Mouse (Mus musculus) midbrain, embryonic 15.5 days (tissue): ENCODE results near the gene Jmjd1c. TPM values are rescaled to one million over a fixed set of nuclear protein-coding genes. Genes with fewer than 3 reads are reported as not detected.
A peak's percentile ranks its signal among the peaks of the same experiment; 100 is the strongest.

Source experiments
- ATAC-seq: fragments of 200-750 bp; cut with Nextera tagmentation; replicated peaks from 2 replicates; pipeline ENCODE4 v1.8.0; 2017; ENCODE audit warnings: moderate TSS enrichment
- H3K27ac ChIP-seq: fragments of 300-500 bp; sonication (generic); 2 replicates; pipeline ENCODE4 v1.5.1; 2015; ENCODE audit warnings: mild to moderate bottlenecking, inconsistent platforms
- H3K27me3 ChIP-seq: fragments of 300-500 bp; sonication (generic); replicated peaks from 2 replicates; pipeline ENCODE4 v1.6.1; 2015; ENCODE audit warnings: inconsistent platforms
- H3K36me3 ChIP-seq: fragments of 300-500 bp; sonication (generic); replicated peaks from 2 replicates; pipeline ENCODE4 v1.6.1; 2015; ENCODE audit warnings: inconsistent platforms
- H3K4me1 ChIP-seq: fragments of 300-500 bp; sonication (generic); 2 replicates; pipeline ENCODE4 v1.6.1; 2015; ENCODE audit warnings: inconsistent platforms
- H3K4me2 ChIP-seq: fragments of 300-500 bp; sonication (generic); 2 replicates; pipeline ENCODE4 v1.6.1; 2015; ENCODE audit warnings: inconsistent platforms, mild to moderate bottlenecking, moderate library complexity
- H3K4me3 ChIP-seq: fragments of 300-500 bp; sonication (generic); 2 replicates; pipeline ENCODE4 v1.5.1; 2015; ENCODE audit warnings: mild to moderate bottlenecking, inconsistent platforms
- H3K9ac ChIP-seq: fragments of 300-500 bp; sonication (generic); 2 replicates; pipeline ENCODE4 v1.6.1; 2015; ENCODE audit warnings: mild to moderate bottlenecking, inconsistent platforms
- H3K9me3 ChIP-seq: fragments of 300-500 bp; sonication (generic); 2 replicates; pipeline ENCODE4 v1.6.1; 2016; ENCODE audit warnings: inconsistent platforms
- WGBS: fragments of 180-500 bp; shearing (Covaris S2); methylation state at CpG from one replicate; pipeline ENCODE4 v1.1.7; 2015; ENCODE audit warnings: mixed read lengths; 5-methylcytosine and 5-hydroxymethylcytosine counted together
- polyA plus RNA-seq: library from polyadenylated mRNA; unstranded; fragments of >200 nt; fragmentation: Nextera tagmentation; extraction: Ambion mirVana; gene quantifications from 2 replicates; pipeline ENCODE4 v1.2.1, GENCODE M21; 2015

Gene Jmjd1c
- polyA plus RNA-seq, 1 experiment from 2014 or later = 53.8 TPM

DNA sequence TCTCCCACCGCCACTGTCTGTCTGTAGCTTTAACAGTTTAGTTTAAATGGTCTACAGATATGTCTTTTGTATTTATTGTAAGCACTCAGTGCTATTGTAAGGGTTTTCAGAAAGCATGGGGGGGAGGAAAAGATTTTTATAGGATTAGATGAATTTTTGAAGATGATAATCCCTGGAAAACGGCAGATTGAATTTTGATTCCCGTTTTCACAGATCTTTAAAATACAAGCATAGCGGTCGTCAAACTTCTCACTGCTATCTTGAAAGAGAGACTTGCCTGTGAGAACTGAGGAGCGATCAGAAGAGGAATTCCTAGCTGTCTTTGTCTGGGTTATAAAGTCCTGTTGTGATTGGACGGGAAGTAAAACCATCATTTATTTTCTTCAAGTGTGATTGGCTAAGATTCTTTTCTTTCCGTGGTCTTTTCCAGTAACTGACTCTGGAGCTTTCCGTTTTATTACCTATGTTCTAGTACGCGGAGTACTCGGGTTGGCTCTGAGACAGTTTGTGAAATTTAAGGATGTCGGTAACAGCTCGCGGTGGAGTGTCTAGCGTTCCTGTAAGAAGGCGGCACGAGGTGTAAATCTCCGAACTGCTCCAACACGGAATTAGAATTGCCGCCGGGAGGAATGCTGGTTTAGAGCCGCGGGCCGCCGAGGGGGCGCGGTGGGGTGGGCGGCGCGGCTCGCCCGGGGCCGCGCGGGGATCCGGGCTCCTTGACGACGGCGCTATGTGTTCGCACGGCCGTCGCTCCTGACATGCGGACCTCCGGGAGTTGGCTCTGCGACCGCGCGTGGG, 30.3 kb downstream of the Jmjd1c start:
- WGBS = under 1% methylated on average over 50 of the region's 50 CpGs
- peak; percentile 75 for ATAC-seq

DNA sequence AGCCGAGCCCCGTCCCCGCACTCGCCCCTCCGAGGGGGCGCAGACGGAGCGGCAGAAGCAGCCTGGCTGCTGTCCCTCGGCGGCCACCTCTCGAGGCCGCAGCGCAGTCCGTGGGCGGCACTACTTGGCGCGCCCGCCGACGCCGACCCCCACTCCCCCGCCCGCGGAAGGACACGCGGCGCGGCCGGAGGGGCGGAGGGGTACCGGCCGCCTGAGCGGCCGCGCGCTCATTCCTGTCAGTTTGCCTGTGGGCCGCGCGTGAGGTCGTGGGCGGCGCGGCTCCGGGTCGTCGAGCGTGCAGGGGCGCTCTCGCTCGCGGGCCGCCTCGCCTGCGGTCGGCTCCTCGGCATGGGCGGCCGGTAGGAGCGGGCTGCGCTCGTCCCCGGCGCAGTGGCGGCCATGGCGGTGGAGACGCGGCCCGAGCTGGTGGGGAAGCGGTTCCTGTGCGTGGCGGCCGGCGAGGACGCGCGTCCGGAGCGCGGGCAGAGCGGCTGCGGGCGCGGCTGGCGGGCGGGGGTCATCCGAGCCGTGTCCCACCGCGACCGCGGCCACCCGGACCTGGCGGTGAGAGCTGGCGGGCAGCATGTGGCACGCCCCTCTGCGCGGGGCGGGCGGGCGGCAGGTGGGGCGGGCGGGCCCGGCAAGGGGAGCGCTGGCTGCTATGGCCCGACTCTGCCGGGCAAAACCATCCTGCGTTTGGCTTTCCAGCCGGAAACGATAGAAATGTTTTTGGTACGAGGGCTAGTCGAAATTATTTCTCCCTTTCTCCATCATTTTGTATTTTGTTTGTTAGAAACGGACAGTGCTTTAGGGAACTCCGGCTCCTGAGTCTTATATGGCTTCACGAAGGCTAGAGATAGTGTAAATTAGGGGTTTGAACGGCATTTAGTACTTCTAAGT, 31.2 kb downstream of the Jmjd1c start:
- Histone ChIP-seq H3K4me1 (peaks cover 27% of the 10 kb centered on the region), H3K27ac (peak overlapping the region; percentile 86), H3K4me2 (peak overlapping the region; percentile 88), H3K27me3 (no peaks in the 10 kb centered on the region), H3K9ac (peak overlapping the region; percentile 74), H3K4me3 (peak overlapping the region; percentile 57), H3K36me3 (no peaks in the 10 kb centered on the region), H3K9me3 (no peaks in the 10 kb centered on the region)
- ATAC-seq = peak; percentile 84
- under 1% methylated on average over 115 of the region's 115 CpGs for WGBS

More for the DNA sequence above, 30.3 kb downstream of the Jmjd1c start:
- Histone ChIP-seq H3K4me1 (peaks cover 26% of the 10 kb centered on the region), H3K9ac (peak overlapping the region; percentile 74), H3K9me3 (no peaks in the 10 kb centered on the region), H3K36me3 (no peaks in the 10 kb centered on the region), H3K27me3 (no peaks in the 10 kb centered on the region), H3K4me3 (peak overlapping the region; percentile 57), H3K4me2 (peak overlapping the region; percentile 88), H3K27ac (peak overlapping the region; percentile 86)

DNA sequence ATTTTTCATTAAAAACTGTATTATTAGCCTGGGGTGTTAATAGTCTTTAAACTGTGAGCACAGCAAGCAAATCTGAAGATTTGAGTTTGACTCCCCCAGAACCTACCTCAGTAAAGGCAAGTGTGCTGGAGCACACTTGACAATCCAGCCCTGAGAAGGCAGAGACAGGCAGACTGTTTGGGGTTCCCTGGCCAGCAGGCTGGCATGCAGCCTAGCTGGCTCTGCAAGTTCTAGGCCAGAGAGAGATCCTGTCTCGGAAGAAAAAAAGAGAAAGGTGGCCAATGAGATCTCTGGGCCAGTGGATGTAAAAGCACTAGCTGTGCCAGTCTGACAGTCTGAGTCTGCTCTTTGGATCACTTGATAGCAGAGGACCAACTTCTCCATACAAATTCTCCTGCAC, 33.6 kb downstream of the Jmjd1c start:
- Histone ChIP-seq H3K4me2 (no peak overlapping the region), H3K9me3 (no peaks in the 10 kb centered on the region), H3K4me3 (no peak overlapping the region), H3K9ac (no peak overlapping the region), H3K4me1 (peaks cover 27% of the 10 kb centered on the region), H3K27ac (no peak overlapping the region), H3K36me3 (no peaks in the 10 kb centered on the region), H3K27me3 (no peaks in the 10 kb centered on the region)
- 35% methylated on average over 1 of the region's 1 CpGs for WGBS
- ATAC-seq = no peak

DNA sequence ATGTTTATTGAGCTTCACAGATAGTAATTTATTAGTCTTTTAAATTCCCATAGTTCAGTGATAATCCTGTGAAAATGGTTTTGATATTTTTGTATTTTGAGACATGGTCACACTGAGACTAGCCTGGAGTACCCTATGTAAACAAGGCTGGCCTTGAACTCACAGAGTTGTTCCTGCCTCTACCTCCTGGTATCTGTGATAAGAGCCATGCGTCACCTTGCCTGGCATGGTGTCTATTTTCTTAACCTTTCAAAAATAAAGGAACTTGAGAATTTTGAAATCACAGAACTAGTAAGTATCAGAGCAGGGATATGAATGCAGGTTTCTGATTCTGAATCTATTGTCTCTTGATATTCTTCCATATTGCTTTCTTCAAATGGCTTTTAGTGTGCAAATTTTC, 35.8 kb downstream of the Jmjd1c start:
- no peak for ATAC-seq
- no peaks in the 10 kb centered on the region for H3K36me3 ChIP-seq
- WGBS = 87% methylated on average over 1 of the region's 1 CpGs
- H3K9ac ChIP-seq = no peak overlapping the region
- H3K4me3 ChIP-seq = no peak overlapping the region
- H3K9me3 ChIP-seq = no peaks in the 10 kb centered on the region
- H3K27ac ChIP-seq = no peak overlapping the region
- no peaks in the 10 kb centered on the region for H3K27me3 ChIP-seq
- no peak overlapping the region for H3K4me2 ChIP-seq
- peaks cover 17% of the 10 kb centered on the region for H3K4me1 ChIP-seq

DNA sequence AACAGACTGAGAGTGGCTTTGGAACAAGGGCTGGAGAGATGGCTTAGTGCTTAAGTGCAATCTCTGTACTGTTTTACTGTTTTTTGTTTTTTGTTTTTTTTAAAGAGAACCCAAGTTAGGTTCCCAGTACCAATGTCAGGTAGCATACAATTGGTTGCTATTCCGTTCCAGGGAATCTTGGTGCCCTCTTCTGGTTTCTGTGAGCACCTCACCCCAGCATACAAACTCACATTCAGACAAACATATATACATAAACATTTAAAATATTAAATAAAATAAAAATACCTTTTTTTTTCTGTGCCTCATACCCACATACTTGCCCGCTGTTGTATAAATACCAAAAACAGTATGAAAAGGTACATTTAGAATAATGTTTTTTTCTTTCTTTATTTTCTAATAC, 38.4 kb downstream of the Jmjd1c start:
- no peaks in the 10 kb centered on the region for H3K9me3 ChIP-seq
- H3K4me3 ChIP-seq = no peak overlapping the region
- 90% methylated on average over 2 of the region's 2 CpGs for WGBS
- no peak overlapping the region for H3K4me2 ChIP-seq
- no peak overlapping the region for H3K27ac ChIP-seq
- no peak for ATAC-seq
- H3K9ac ChIP-seq = no peak overlapping the region
- H3K27me3 ChIP-seq = no peaks in the 10 kb centered on the region
- peaks cover 6% of the 10 kb centered on the region for H3K4me1 ChIP-seq
- no peaks in the 10 kb centered on the region for H3K36me3 ChIP-seq

DNA sequence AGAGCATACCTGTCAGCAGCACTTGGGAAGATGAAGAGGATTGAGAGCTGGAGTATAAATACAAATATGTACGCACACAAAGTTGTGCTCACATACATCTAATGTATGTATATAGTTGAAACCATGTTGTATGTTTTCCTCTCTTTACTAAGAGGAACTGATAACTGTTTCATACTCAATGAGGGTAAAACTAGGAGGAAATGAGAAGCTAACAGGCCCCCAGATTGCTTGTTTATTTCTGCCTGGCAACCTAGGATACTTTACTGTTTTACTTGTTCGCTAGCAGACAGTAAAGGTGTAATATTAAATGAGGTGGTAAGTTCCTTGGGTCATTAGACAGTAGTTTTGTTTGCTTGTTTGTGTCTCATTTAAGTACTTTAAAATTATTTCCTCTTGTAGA, 41.5 kb downstream of the Jmjd1c start:
- H3K4me2 ChIP-seq = no peak overlapping the region
- H3K27me3 ChIP-seq = no peaks in the 10 kb centered on the region
- no peak overlapping the region for H3K27ac ChIP-seq
- no peaks in the 10 kb centered on the region for H3K9me3 ChIP-seq
- H3K4me3 ChIP-seq = no peak overlapping the region
- 95% methylated on average over 2 of the region's 2 CpGs for WGBS
- no peaks in the 10 kb centered on the region for H3K36me3 ChIP-seq
- no peaks in the 10 kb centered on the region for H3K4me1 ChIP-seq
- H3K9ac ChIP-seq = no peak overlapping the region
- ATAC-seq = no peak

DNA sequence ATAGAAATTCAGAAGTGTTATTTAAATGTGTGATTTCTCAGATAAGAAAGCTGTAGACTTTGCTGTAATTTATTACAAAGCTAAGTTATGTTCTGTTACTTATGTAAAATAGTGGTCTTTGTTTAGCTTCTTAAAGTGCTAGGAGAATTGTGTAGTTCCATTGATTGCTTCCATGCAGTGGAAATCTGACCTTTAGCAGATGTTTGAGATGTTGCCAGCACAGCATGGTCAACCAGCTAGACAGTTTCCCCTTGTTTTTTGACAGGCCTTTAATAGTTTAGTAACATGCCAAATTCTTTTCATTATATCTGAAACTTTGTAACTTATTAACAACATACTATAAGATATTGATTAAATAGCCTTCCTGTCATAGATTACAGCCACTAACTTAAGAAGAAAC, 47.7 kb downstream of the Jmjd1c start:
- no peak overlapping the region for H3K27ac ChIP-seq
- no peak overlapping the region for H3K4me2 ChIP-seq
- H3K4me3 ChIP-seq = no peak overlapping the region
- no peak overlapping the region for H3K9ac ChIP-seq
- H3K4me1 ChIP-seq = peaks cover 3% of the 10 kb centered on the region; the same call in 1 of the 2 replicates
- H3K27me3 ChIP-seq = no peaks in the 10 kb centered on the region
- no peak for ATAC-seq
- H3K9me3 ChIP-seq = no peaks in the 10 kb centered on the region
- no peaks in the 10 kb centered on the region for H3K36me3 ChIP-seq

DNA sequence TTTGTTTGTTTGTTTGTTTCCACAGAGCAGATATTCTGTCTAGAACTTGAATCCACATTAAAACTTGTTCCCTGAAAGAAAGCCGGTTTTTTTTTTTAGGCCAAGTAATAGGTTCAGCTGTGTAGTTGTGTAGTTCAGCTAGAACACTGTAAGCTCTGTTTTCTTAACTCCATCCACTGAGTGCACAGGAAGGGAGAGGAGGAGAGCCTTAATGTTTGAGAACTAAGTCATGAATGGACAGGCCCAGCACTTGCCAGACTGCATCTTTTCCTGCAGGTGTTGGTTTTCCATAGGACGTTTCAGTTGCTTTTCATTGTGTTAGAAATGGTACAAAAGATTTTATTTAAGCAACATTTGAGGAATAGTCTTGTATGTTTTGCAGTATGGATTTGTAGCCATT, 48.3 kb downstream of the Jmjd1c start:
- Histone ChIP-seq H3K4me3 (no peak overlapping the region), H3K36me3 (no peaks in the 10 kb centered on the region), H3K27ac (no peak overlapping the region), H3K9ac (no peak overlapping the region), H3K4me1 (peaks cover 3% of the 10 kb centered on the region; the same call in 1 of the 2 replicates), H3K27me3 (no peaks in the 10 kb centered on the region), H3K9me3 (no peaks in the 10 kb centered on the region), H3K4me2 (no peak overlapping the region)
- 67% methylated on average over 2 of the region's 2 CpGs for WGBS
- ATAC-seq = no peak

DNA sequence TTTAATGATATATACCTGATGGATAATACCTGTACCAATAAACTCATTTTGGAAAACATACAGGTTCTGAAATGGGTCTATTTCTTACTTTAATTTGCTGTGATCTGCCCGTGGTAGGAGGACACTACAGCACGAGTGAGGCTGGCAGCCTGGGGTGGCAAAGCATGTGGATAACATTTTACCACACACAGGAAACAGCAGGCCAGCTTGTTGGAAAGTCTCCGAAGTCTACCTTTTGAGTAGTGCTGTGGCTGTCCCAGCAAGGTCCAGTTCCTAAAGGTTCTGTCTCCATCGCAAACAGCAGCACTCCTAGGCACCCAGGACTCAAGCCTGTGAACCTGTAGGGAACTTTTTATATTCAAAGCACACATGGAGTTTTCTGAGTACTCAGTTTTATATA, 49.7 kb downstream of the Jmjd1c start:
- ATAC-seq = no peak
- H3K4me2 ChIP-seq = no peak overlapping the region
- H3K36me3 ChIP-seq = no peaks in the 10 kb centered on the region
- no peaks in the 10 kb centered on the region for H3K9me3 ChIP-seq
- peaks cover 3% of the 10 kb centered on the region; the same call in 1 of the 2 replicates for H3K4me1 ChIP-seq
- H3K27me3 ChIP-seq = no peaks in the 10 kb centered on the region
- no peak overlapping the region for H3K9ac ChIP-seq
- 92% methylated on average over 4 of the region's 4 CpGs for WGBS
- no peak overlapping the region for H3K27ac ChIP-seq
- H3K4me3 ChIP-seq = no peak overlapping the region

DNA sequence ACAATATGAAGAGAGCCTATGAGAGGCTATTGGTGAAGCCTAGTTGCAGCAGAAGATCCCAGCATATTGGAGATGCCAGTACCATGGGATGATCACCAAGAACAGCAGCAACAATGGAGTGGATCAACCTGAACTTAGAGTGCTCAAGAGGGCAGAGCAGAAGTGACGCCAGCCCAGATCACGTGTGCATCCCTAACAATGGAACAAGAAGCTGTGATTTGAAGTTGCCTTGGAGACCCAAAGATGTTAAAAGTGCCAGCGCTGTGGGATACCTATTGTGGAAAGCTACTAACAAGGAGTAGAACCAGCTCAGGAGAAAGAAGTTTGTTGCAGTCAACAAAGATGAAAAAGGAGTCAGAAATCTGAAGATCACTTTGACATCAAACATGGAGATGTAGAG, 55.8 kb downstream of the Jmjd1c start:
- no peak overlapping the region for H3K4me2 ChIP-seq
- no peak overlapping the region for H3K27ac ChIP-seq
- no peak overlapping the region for H3K4me3 ChIP-seq
- no peak for ATAC-seq
- no peaks in the 10 kb centered on the region for H3K36me3 ChIP-seq
- H3K4me1 ChIP-seq = peaks cover 4% of the 10 kb centered on the region
- H3K27me3 ChIP-seq = no peaks in the 10 kb centered on the region
- no peak overlapping the region for H3K9ac ChIP-seq
- H3K9me3 ChIP-seq = no peaks in the 10 kb centered on the region
- 92% methylated on average over 3 of the region's 3 CpGs for WGBS

DNA sequence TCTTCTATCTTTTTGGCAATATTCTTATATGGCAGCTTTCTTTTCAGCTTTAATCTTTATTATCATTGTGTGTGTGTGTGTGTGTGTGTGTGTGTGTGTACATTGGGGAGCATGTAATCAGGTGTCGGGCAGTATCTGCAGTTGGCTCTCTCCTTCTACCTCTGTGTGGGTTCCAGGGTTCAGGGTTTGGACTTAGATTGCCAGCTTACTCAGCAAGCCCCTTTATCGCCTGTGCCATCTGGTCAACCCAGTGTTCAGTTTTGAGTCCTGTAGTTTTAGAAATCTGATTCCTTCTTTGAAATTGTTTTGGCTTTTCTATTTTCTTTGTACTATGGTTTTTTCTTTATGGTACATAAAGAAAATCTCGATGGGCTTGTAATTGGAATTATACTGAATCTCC, 58.7 kb downstream of the Jmjd1c start:
- WGBS = 93% methylated on average over 3 of the region's 3 CpGs
- no peak for ATAC-seq
- H3K4me1 ChIP-seq = peaks cover 2% of the 10 kb centered on the region; the same call in 1 of the 2 replicates
- H3K27ac ChIP-seq = no peak overlapping the region
- H3K9ac ChIP-seq = no peak overlapping the region
- no peaks in the 10 kb centered on the region for H3K9me3 ChIP-seq
- no peaks in the 10 kb centered on the region for H3K36me3 ChIP-seq
- no peaks in the 10 kb centered on the region for H3K27me3 ChIP-seq
- no peak overlapping the region for H3K4me2 ChIP-seq
- H3K4me3 ChIP-seq = no peak overlapping the region

DNA sequence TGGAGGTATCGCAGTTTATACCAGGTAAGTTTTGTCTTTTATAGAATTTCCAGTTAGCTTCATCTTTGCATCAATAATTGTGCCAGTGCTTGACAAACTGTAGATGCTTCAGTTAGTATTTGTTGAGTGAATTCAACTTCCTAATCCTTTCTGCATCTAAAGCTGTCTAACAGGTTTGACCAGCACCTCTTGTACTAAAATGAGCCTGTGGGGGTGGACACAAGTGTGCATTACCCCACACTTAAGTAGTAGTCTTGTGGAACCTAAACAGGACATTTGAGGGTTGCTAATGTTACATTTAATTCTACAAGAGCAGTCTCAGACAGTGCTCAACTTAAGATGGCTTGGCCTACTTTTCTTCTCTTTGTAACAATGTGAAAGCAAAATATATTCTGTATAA, 78.1 kb downstream of the Jmjd1c start:
- Histone ChIP-seq H3K9ac (no peak overlapping the region), H3K4me1 (no peaks in the 10 kb centered on the region), H3K4me3 (no peak overlapping the region), H3K36me3 (no peaks in the 10 kb centered on the region), H3K27ac (no peak overlapping the region), H3K27me3 (no peaks in the 10 kb centered on the region), H3K9me3 (no peaks in the 10 kb centered on the region), H3K4me2 (no peak overlapping the region)
- ATAC-seq = no peak
- 93% methylated on average over 1 of the region's 1 CpGs for WGBS
